19 mouse cellular contexts compared by ENCODE assay signal in genomic region chr6:139770535-139770934, GRCm38 (mm10).
DNase-seq lines count a peak whose midpoint lies in the region; ATAC-seq and TF ChIP-seq lines count a peak whose summit lies in the region.
"Had no signal": no experiment of that assay in that cellular context is flagged by ENCODE, and none has a peak within 500 bp of the region (broad histone marks: within the 10 kb centered on the region; RNA-seq: fewer than 3 reads in every experiment).

No protein-coding gene starts in this region.

- H3K4me3 ChIP-seq in gastrocnemius, adult 2 months, result no peak overlapping the region
- H3K4me3 ChIP-seq in liver, adult 2 months (ENCODE audit: insufficient read depth, low read depth, low read length), result no peak overlapping the region
- H3K4me3 ChIP-seq in liver, embryonic 12.5 days, result no peak overlapping the region
- H3K4me3 ChIP-seq in MEL (ENCODE audit: control insufficient read depth in 1 of 2, insufficient read depth in 1 of 2, low read depth in 2 of 2, low read length in 2 of 2), result no peak overlapping the region
- H3K4me3 ChIP-seq in thymus, adult 2 months (ENCODE audit: control insufficient read depth, insufficient read depth, low read length), result no peak overlapping the region
- H3K4me3 ChIP-seq: embryonic facial prominence, embryonic 15.5 days; forebrain, embryonic 12.5 days; hindbrain, embryonic 15.5 days; limb, embryonic 15.5 days had no signal

- TF ChIP-seq POLR2A in liver, adult 2 months (IDR thresholded peaks at IDR 0.05; ENCODE audit: extremely low read depth, insufficient read depth, low read length), result no peak
- TF ChIP-seq POLR2A in MEL (IDR thresholded peaks at IDR 0.05; ENCODE audit: control insufficient read depth in 1 of 2, insufficient read depth in 1 of 2, low read depth in 1 of 2, low read length in 2 of 2, poor library complexity in 1 of 2), result no peak
- TF ChIP-seq POLR2A in thymus, adult 2 months (IDR thresholded peaks at IDR 0.05; ENCODE audit: control insufficient read depth, extremely low read depth, insufficient read depth, low read length, poor library complexity), result no peak

- H3K79me2 ChIP-seq in liver, adult 2 months (ENCODE audit: control insufficient read depth, insufficient read depth, low read length), result no peaks in the 10 kb centered on the region
- H3K79me2 ChIP-seq in MEL (ENCODE audit: control insufficient read depth, insufficient read depth, low read length, poor library complexity), result no peaks in the 10 kb centered on the region

- H3K4me2 ChIP-seq in liver, embryonic 12.5 days, result no peak overlapping the region
- H3K4me2 ChIP-seq: embryonic facial prominence, embryonic 15.5 days; forebrain, embryonic 12.5 days; hindbrain, embryonic 15.5 days; limb, embryonic 15.5 days; midbrain, embryonic 11.5 days had no signal

- intact Hi-C loops in gastrocnemius, adult 2 months (cut with DNase I), result no loop called here

- DNase-seq in gastrocnemius, adult 2 months, result no peak
- DNase-seq in gastrocnemius, adult 18-20 months (ENCODE audit: low spot score), result no peak
- peak; percentile 13 for DNase-seq in liver, adult 2 months (ENCODE audit: extremely low read depth, low read depth, low spot score)
- DNase-seq in MEL (ENCODE audit: low read depth, low spot score), result peak; percentile 4
- DNase-seq in adrenal gland, postnatal 4 days (ENCODE audit: low spot score in 2 of 2), result no peak
- DNase-seq in thymus, adult 2 months, result no peak
- DNase-seq: cerebellum, postnatal 10 days; heart, adult 18-20 months; kidney, adult 8-10 months; lung, postnatal 36 days; right cerebral cortex, postnatal 25 days had no signal

- 45% methylated on average over 3 of the region's 3 CpGs for WGBS in liver, adult 2 months
- 28% methylated on average over 3 of the region's 3 CpGs for WGBS in liver, embryonic 12.5 days (ENCODE audit: insufficient replicate concordance)
- 58% methylated on average over 3 of the region's 3 CpGs for WGBS in thymus, adult 2 months

- H3K27me3 ChIP-seq in liver, adult 2 months (ENCODE audit: control insufficient read depth, insufficient read depth, low read length), result no peaks in the 10 kb centered on the region
- H3K27me3 ChIP-seq in liver, embryonic 12.5 days (replicated peaks), result no peaks in the 10 kb centered on the region
- no peaks in the 10 kb centered on the region for H3K27me3 ChIP-seq in MEL (ENCODE audit: control insufficient read depth in 1 of 2, insufficient read depth in 2 of 2, low read length in 2 of 2)
- no peaks in the 10 kb centered on the region; the same call in 1 of the 2 replicates for H3K27me3 ChIP-seq in thymus, adult 2 months (ENCODE audit: control insufficient read depth, insufficient read depth, low read length)
- H3K27me3 ChIP-seq: embryonic facial prominence, embryonic 15.5 days; forebrain, embryonic 12.5 days; hindbrain, embryonic 15.5 days; limb, embryonic 15.5 days had no signal

- peaks cover 17% of the 10 kb centered on the region for H3K36me3 ChIP-seq in liver, adult 2 months (ENCODE audit: control insufficient read depth, insufficient read depth, low read length)
- no peaks in the 10 kb centered on the region for H3K36me3 ChIP-seq in liver, embryonic 12.5 days
- H3K36me3 ChIP-seq in MEL (ENCODE audit: control insufficient read depth in 1 of 2, insufficient read depth in 2 of 2, low read length in 2 of 2), result no peaks in the 10 kb centered on the region
- no peaks in the 10 kb centered on the region for H3K36me3 ChIP-seq in thymus, adult 2 months (ENCODE audit: control insufficient read depth, insufficient read depth, low read length)
- H3K36me3 ChIP-seq: embryonic facial prominence, embryonic 15.5 days; forebrain, embryonic 12.5 days; G1E; hindbrain, embryonic 15.5 days; limb, embryonic 15.5 days had no signal

- TF ChIP-seq CTCF in gastrocnemius, adult 2 months (IDR thresholded peaks at IDR 0.05), result peak; percentile 50
- TF ChIP-seq CTCF in liver, adult 2 months (IDR thresholded peaks at IDR 0.05; ENCODE audit: low read depth, low read length), result no peak
- no peak for TF ChIP-seq CTCF in MEL (IDR thresholded peaks at IDR 0.05 in 2 of 3, conservative IDR thresholded peaks at IDR 0.05 in 1 of 3; ENCODE audit: control insufficient read depth in 1 of 3, insufficient read depth in 1 of 3, low read depth in 2 of 3, low read length in 3 of 3, poor library complexity in 1 of 3, severe bottlenecking in 1 of 3)
- no peak for TF ChIP-seq CTCF in thymus, adult 2 months (IDR thresholded peaks at IDR 0.05; ENCODE audit: borderline replicate concordance, control insufficient read depth, extremely low read depth, insufficient read depth, low read length, poor library complexity)

- no peak for TF ChIP-seq EP300 in MEL (IDR thresholded peaks at IDR 0.05; ENCODE audit: low read depth in 1 of 2, low read length in 2 of 2)

- TF ChIP-seq RAD21 in MEL (IDR thresholded peaks at IDR 0.05; ENCODE audit: low read depth, low read length), result no peak

- no peak for ATAC-seq in liver, embryonic 12.5 days
- peak; percentile 60; the same call in 1 of the 2 replicates for ATAC-seq in megakaryocyte progenitor cell, adult 5-6 weeks (replicated peaks; ENCODE audit: poor library complexity)

- no peak overlapping the region for H3K27ac ChIP-seq in gastrocnemius, adult 2 months
- H3K27ac ChIP-seq in liver, adult 2 months (replicated peaks; ENCODE audit: insufficient read depth, low read depth, low read length), result no peak overlapping the region
- H3K27ac ChIP-seq in liver, embryonic 12.5 days, result no peak overlapping the region
- no peak overlapping the region for H3K27ac ChIP-seq in MEL (ENCODE audit: control insufficient read depth, low read depth, low read length)
- no peak overlapping the region for H3K27ac ChIP-seq in thymus, adult 2 months (ENCODE audit: control insufficient read depth, insufficient read depth, low read length)
- H3K27ac ChIP-seq: forebrain, embryonic 12.5 days; hindbrain, embryonic 15.5 days; limb, embryonic 15.5 days had no signal

- no peaks in the 10 kb centered on the region for H3K4me1 ChIP-seq in liver, adult 2 months (ENCODE audit: control insufficient read depth, insufficient read depth, low read length)
- no peaks in the 10 kb centered on the region for H3K4me1 ChIP-seq in liver, embryonic 12.5 days
- no peaks in the 10 kb centered on the region for H3K4me1 ChIP-seq in MEL (ENCODE audit: control insufficient read depth in 1 of 2, insufficient read depth in 2 of 2, low read length in 2 of 2)
- no peaks in the 10 kb centered on the region for H3K4me1 ChIP-seq in thymus, adult 2 months (replicated peaks; ENCODE audit: control insufficient read depth, insufficient read depth, low read length)
- H3K4me1 ChIP-seq: embryonic facial prominence, embryonic 15.5 days; forebrain, embryonic 12.5 days; hindbrain, embryonic 15.5 days; limb, embryonic 15.5 days had no signal

- no peak overlapping the region for H3K9ac ChIP-seq in liver, adult 2 months (ENCODE audit: low read depth, low read length)
- no peak overlapping the region for H3K9ac ChIP-seq in liver, embryonic 12.5 days
- no peak overlapping the region for H3K9ac ChIP-seq in MEL (ENCODE audit: control insufficient read depth, low read depth, low read length, poor library complexity, severe bottlenecking)
- H3K9ac ChIP-seq: embryonic facial prominence, embryonic 15.5 days; forebrain, embryonic 12.5 days; hindbrain, embryonic 15.5 days; limb, embryonic 15.5 days had no signal

- H3K9me3 ChIP-seq in liver, embryonic 12.5 days (replicated peaks), result no peaks in the 10 kb centered on the region
- H3K9me3 ChIP-seq in MEL (replicated peaks; ENCODE audit: insufficient read depth, low read length), result no peaks in the 10 kb centered on the region
- H3K9me3 ChIP-seq: embryonic facial prominence, embryonic 15.5 days; forebrain, embryonic 12.5 days; hindbrain, embryonic 15.5 days; limb, embryonic 15.5 days had no signal

TF ChIP-seq in MEL, 35 proteins besides CTCF, POLR2A, EP300 and RAD21:
- TF ChIP-seq NRF1 (IDR thresholded peaks at IDR 0.05; ENCODE audit: insufficient read depth, low read depth, low read length, poor library complexity, severe bottlenecking) (no peak), JUND (IDR thresholded peaks at IDR 0.05; ENCODE audit: low read depth, low read length) (no peak), NELFE (IDR thresholded peaks at IDR 0.05; ENCODE audit: low read depth, low read length) (no peak), MAX (IDR thresholded peaks at IDR 0.05; ENCODE audit: low read length) (no peak), MYC (IDR thresholded peaks at IDR 0.05; ENCODE audit: low read depth, low read length) (no peak), MAFK (IDR thresholded peaks at IDR 0.05; ENCODE audit: borderline replicate concordance, low read depth, low read length) (no peak), UBTF (IDR thresholded peaks at IDR 0.05; ENCODE audit: borderline replicate concordance, insufficient read depth, low read depth, low read length) (no peak), ZNF384 (IDR thresholded peaks at IDR 0.05; ENCODE audit: low read depth, low read length) (no peak), GABPA (IDR thresholded peaks at IDR 0.05; ENCODE audit: low read depth, low read length) (no peak), TCF12 (IDR thresholded peaks at IDR 0.05; ENCODE audit: low read depth, low read length) (no peak), MAZ (IDR thresholded peaks at IDR 0.05; ENCODE audit: low read depth, low read length) (no peak), ZMIZ1 (IDR thresholded peaks at IDR 0.05; ENCODE audit: low read depth, low read length) (no peak), KAT2A (conservative IDR thresholded peaks at IDR 0.05; ENCODE audit: low read depth, low read length) (no peak), USF1 (IDR thresholded peaks at IDR 0.05; ENCODE audit: low read depth, low read length) (no peak)

Comparison
In these comparisons a context has a peak if more than half of its experiments do, and no peak if none do; other contexts are left out.
1. DNase-seq: peak in liver, adult 2 months (single experiment) and MEL (single experiment); none in gastrocnemius, adult 2 months (single experiment), gastrocnemius, adult 18-20 months (single experiment), adrenal gland, postnatal 4 days (0 of 2) and thymus, adult 2 months (single experiment).